Comparison of ENCODE assay signal across 8 mouse cellular contexts in genomic region chr4:136071178-136071714, GRCm38 (mm10). TPM values are rescaled to one million over a fixed set of nuclear protein-coding genes. Genes with fewer than 3 reads are reported as not detected.
DNase-seq lines count a peak whose midpoint lies in the region; ATAC-seq lines count a peak whose summit lies in the region.

No protein-coding gene starts in this region.

- no peak overlapping the region for H3K27ac ChIP-seq in hindbrain, embryonic 13.5 days

- 6% methylated on average over 15 of the region's 15 CpGs for WGBS in hindbrain, embryonic 13.5 days

- H3K4me3 ChIP-seq in hindbrain, embryonic 13.5 days = no peak overlapping the region

- H3K27me3 ChIP-seq in hindbrain, embryonic 13.5 days = no peaks in the 10 kb centered on the region

- no peak overlapping the region for H3K9ac ChIP-seq in hindbrain, embryonic 13.5 days

- H3K4me2 ChIP-seq in hindbrain, embryonic 13.5 days = peak overlapping the region; percentile 30

- H3K4me1 ChIP-seq in hindbrain, embryonic 13.5 days (replicated peaks) = peaks cover 11% of the 10 kb centered on the region

- H3K36me3 ChIP-seq in hindbrain, embryonic 13.5 days = no peaks in the 10 kb centered on the region

- no peaks in the 10 kb centered on the region for H3K9me3 ChIP-seq in hindbrain, embryonic 13.5 days

- DNase-seq in T-cell, adult 2 months (ENCODE audit: low spot score) = peak; percentile 79
- peak; percentile 85 to 89 for DNase-seq in cerebellum, postnatal 14 days
- DNase-seq in frontal cortex, postnatal 25 days (ENCODE audit: low spot score in 2 of 2) = peak; percentile 71 to 75
- peak; percentile 55 to 64 for DNase-seq in layer of hippocampus, postnatal 36 days
- peak; percentile 92 for DNase-seq in lung, postnatal 36 days
- peak; percentile 93 for DNase-seq in retina, embryonic 14.5 days (ENCODE audit: low spot score)
- DNase-seq in thymus, postnatal 4 days = peak; percentile 93

- peak; percentile 52 for ATAC-seq in hindbrain, embryonic 13.5 days (ENCODE audit: low FRiP score)

RNA-seq across cellular contexts. Expression of gene Rpl11, which starts 18.0 kb away (rescaled TPM):
- polyA plus RNA-seq in hindbrain, embryonic 13.5 days (2015; fragmentation: Nextera tagmentation; extraction: Ambion mirVana) = 329 and 334 TPM in 2 replicates
- 100 to 1,000 TPM; 284 to 295 TPM for total RNA-seq in layer of hippocampus, postnatal 36 days (2021)

RNA-seq across cellular contexts. Expression of gene Eloa, which starts 49.7 kb away (rescaled TPM):
- polyA plus RNA-seq in hindbrain, embryonic 13.5 days (2015; fragmentation: Nextera tagmentation; extraction: Ambion mirVana) = 27.7 and 28.6 TPM in 2 replicates
- total RNA-seq in layer of hippocampus, postnatal 36 days (2021) = 10 to 100 TPM; 28.7 to 30.3 TPM
